Mouse (Mus musculus): ENCODE results near the gene Arhgap29.

The Arhgap29 gene

GRCm38 (mm10) chr3:122064556-122065410, 112.4 kb downstream of the Arhgap29 start:
- in situ Hi-C loops (cut with MboI, MseI) = no loop called here

All from T-helper 2 cell (primary cell).